Mouse (Mus musculus) cerebral cortex, adult 2 months (tissue): Measurements from ENCODE around the gene Tk1.

ENCODE experiments used
- WGBS: fragments of 180-500 bp; shearing (Covaris S2); methylation state at CpG from one replicate; pipeline ENCODE4 v1.1.7; 2018; 5-methylcytosine and 5-hydroxymethylcytosine counted together

Tk1 gene

GRCm38 (mm10) chr11:117822728-117823241 is 3.1 kb downstream of the Tk1 start:
- 59% methylated on average over 7 of the region's 7 CpGs for WGBS

DNA sequence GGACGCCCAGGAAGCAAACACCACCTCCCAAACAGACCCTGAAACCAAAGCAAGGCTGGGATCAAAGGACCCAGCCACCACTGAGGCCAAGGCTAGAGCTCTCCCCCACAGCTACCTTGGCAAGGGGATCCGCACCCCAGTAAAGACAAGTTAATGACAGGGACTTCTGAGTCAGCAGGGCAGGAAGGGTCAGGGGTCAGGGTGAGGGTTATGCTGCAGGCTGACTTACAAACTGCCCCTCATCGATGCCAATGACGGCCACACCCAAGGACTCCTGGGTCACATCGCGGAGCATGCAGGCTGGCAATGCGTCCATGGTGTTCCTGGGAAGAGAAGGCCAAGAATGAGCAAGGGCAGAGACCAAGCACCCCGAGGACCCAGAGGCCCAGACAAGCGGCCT is 4.0 kb downstream of the Tk1 start:
- WGBS: 94% methylated on average over 9 of the region's 9 CpGs

GRCm38 (mm10) chr11:117820173-117820572 is 5.7 kb downstream of the Tk1 start:
- 97% methylated on average over 7 of the region's 7 CpGs for WGBS

DNA sequence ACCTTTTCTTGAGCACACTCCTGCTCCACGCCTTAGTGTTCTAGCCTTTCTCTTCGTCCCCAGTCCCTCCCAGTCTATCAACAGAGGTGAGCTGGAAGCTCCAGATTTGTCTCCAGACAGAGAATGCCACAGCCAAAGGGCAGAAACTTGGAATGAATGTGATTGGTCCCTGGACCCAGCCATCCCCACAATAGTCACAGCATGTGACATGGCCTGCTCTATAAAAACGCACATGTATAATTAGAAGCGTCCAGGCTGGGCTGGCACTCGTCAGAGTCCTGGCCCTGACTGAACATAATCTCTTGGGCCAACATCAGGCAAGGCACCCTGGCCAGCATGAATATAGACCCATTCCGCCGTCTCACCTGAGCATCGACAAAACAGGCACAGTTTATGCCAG is 6.8 kb downstream of the Tk1 start:
- WGBS: 53% methylated on average over 8 of the region's 8 CpGs

GRCm38 (mm10) chr11:117816389-117816996 is 9.4 kb downstream of the Tk1 start:
- 75% methylated on average over 13 of the region's 13 CpGs for WGBS

DNA sequence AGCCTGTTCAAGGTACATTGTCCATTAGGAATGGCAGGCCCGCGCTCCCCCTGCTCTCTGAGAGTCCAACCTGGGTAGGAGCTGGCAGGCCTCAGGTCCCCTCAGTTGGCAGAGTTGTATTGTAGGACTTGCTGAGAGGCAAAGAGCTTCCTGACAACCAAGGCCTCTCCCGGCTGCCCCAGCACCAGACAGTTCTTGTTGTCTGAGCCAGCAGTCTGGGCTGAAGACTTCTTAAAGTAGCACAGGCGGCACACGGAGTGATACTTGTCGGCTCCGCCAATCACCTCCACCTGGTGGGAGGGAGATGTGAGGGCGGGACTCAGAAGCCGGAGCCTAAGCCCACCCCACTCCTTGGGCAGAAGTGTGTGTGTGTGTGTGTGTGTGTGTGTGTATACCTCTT is 10.0 kb downstream of the Tk1 start:
- 56% methylated on average over 9 of the region's 9 CpGs for WGBS

- 89% methylated on average over 6 of the region's 6 CpGs for WGBS
Measured at GRCm38 (mm10) chr11:117814704-117815366, 11.1 kb downstream of the Tk1 start.

DNA sequence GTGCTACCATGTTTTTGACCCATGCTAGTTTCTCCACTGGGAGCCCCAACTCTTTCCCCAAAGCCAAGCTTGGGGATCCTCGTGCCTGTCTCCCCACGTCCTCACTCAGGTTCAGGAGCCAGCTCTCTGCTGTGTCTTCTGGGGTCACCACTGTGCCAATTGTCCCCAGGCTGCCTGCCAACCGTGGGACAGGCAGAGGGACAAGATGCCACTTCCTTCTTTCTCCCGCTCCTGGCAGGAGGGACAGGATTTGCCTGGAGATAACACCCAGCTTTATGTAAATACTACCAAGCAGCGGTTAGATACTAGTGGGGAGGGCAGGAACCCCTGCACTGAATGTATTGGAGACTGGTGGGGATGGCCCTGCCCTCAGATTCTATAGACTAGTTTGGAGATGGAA is 12.0 kb downstream of the Tk1 start:
- 65% methylated on average over 5 of the region's 5 CpGs for WGBS

- WGBS: 4% methylated on average over 21 of the region's 21 CpGs
Measured at GRCm38 (mm10) chr11:117810401-117811046, 15.4 kb downstream of the Tk1 start.

DNA sequence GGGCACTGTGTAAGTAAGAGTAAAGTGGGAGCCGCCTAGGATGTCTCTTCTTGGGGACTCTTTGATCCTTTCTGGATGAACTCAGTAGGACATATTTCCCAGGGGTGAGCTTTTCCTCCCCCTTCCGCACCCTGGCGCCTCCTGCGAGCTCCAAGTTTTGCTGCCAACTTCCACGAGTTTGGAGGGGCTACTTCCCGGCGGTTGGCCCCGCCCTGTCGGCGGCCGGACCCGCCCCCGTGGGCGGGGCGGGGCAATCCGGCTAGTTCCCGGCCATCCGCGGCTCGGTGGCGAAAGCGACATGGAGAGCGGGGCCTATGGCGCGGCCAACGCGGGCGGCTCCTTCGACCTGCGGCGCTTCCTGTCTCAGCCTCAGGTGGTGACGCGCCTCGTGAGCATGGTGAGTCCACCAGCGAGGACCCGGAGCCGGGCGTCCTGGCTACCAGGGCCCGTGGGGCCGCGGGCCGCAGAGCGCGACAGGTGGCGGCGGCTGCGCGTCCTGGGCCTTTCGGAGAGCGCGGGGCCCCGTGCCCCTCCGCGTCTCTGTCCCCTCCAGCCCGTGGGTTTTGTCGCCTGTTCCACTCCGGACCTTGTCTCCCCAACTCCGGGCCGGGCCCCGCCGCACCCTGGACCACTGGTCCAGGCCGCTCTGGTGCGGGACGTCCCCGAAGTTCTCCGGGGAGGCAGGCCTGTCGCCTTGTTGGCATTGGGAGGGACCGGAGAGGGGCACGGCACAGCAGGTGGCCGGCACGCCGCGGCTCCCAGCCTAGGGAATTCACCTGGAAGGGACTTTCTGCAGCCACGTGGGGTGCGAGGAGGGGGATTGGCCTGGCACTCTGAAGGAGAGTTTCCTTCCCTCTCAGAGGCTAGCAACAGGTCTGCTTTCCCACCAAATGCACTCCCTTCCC is 16.2 kb downstream of the Tk1 start, which contains the start of the genes Gm20708 and Syngr2:
Gene Gm20708, plus strand, starts transcription at position 262 of the 905 bp plus-strand sequence.
Gene Syngr2, plus strand, starts transcription at position 262 of the 905 bp plus-strand sequence.
- WGBS: 1% methylated on average over 69 of the region's 75 CpGs

DNA sequence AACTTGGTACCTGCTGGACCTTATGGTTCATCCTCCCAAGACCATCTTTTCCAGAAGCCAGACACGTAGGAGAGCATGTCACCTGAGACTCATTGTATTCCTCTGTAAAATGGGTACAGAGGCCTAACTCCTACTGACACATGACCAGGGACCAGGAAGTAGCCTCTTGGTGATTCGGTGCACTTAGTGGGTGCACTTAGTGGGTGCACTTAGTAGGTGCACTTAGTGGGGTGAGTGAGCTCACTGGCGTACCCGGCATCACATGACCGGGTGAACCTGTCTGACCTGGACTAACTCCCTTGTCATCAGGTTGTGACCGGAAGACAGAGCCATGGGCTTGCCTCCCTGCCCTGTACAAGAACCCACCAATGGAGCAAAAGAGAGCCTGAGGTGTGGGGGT is 19.1 kb downstream of the Tk1 start:
- 96% methylated on average over 6 of the region's 6 CpGs for WGBS

DNA sequence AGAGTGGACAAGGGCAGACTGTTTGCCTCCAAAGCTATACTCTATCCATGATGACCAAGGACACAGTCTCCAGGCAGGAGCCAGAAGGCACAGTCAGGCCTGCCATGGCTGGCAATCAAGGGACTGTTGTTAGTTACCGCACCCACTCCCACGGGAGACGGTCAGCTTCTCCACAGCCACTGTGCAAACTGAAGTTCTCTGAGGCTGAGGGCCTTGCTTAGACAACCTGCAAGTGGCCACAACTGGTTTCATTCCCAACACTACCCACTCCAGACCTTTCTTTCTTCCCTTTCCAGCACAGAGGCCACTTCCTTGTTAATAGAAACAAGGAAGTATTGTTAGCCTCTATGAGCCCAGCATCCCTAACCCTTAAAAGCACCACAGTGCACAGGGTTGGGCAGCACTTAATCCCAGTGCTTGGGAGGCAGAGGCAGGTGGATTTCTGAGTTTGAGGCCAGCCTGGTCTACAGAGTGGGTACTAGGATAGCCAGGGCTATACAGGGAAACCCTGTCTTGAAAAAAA is 22.7 kb downstream of the Tk1 start:
- 66% methylated on average over 3 of the region's 3 CpGs for WGBS

DNA sequence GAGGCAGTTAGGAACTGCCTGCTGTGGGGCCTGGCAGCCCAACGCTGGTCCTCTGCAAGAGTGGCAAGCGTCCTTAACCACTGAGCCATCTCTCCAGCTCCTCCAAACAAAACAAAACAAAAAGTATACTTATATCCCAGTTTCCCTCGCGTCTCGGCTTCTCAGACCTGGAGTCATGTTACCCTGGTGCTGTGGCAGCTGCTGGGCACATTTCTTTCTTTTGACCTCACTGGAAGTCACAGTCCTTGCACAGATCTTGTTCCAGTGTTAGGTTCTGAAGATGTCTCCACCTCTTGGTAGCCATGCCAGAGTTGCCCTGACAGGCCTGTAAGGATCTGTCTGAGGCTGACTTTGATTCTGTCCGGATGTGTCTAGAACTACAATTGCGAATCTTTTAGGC is 24.2 kb downstream of the Tk1 start:
- WGBS: 90% methylated on average over 7 of the region's 7 CpGs

- 66% methylated on average over 7 of the region's 7 CpGs for WGBS
Measured at GRCm38 (mm10) chr11:117800038-117800437, 25.9 kb downstream of the Tk1 start.

DNA sequence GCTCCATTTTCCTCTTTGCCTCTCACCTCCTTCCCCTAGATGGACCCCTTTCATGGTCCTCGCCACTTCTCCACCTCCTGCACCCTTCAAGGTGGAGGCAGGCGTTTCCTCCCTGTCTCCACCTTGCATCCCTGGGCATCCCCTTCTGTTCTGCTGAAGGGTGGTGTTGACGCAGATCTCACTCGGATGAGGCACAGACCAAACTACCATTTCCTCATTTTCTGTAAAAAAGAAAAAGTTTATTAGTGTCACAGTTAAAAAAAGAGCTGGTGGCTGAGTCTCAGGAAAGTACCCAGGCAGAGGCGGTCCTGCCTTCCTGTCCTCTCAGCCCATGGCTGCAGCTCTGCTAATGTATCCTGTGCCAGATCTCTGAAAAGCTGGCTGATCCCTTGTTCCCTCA is 26.7 kb downstream of the Tk1 start:
- WGBS: 60% methylated on average over 5 of the region's 5 CpGs

GRCm38 (mm10) chr11:117798160-117798541 is 27.7 kb downstream of the Tk1 start:
- 68% methylated on average over 2 of the region's 2 CpGs for WGBS

DNA sequence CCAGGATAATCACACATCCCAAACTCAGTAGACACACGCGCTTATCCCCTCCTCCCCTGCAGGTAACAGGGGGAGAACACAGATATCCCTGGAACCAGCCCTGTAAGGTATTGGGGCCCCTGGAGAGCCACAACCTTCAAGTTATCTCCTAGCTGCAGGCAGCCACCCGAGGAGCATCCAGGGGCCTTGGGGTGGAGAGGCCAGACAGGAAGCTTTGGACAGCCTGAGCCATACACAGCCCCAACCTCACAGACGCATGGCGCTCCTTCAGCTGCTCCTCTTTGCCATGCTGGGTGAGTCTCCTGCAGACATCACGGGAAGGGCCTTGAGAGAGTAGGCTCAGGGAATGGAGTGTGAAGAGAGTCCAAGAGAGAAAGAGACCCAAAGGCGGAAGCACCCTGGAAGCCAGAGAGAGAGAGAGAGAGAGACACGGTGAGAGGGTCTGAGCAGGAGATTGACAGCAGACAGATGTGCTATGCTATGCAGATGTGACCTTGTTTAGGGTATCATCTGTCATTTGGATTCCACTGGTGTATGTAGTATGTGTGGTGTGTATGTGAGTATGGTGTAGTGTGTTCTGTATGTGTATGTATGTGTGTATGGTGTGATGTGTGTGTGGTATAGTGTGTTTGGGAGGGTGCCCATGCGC is 28.3 kb downstream of the Tk1 start, which contains the start of gene 6030468B19Rik:
Gene 6030468B19Rik, plus strand, starts transcription at position 150 of the 649 bp plus-strand sequence.
- WGBS: 85% methylated on average over 9 of the region's 9 CpGs

- WGBS: 82% methylated on average over 5 of the region's 5 CpGs
Measured at GRCm38 (mm10) chr11:117796954-117797353, 28.9 kb downstream of the Tk1 start.

DNA sequence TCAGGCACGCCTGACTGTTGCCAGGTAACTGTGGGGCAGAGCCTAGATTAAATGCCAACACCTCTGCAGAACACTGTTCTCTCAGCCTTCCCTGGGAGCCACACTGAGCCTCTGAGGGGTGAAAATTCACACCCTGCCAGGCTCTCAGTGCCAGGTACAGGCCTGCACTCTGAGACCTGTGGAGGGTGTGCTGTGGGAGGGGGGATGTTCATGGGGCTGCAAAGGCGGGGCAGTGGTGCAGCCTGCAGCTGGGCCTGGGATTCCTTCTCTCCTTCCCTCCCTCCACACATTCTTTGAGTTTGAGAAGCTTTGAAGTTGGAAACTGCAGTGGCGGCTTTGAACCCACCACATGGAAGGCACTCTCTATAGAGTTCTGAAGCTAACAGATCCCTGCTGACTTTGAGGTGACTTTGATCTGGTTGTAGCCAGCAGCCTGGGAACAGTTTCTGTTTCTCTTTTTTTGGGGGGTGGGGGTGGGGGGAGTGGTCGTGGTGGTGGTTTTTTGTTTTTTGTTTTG is 31.8 kb downstream of the Tk1 start:
- WGBS: 76% methylated on average over 4 of the region's 4 CpGs

DNA sequence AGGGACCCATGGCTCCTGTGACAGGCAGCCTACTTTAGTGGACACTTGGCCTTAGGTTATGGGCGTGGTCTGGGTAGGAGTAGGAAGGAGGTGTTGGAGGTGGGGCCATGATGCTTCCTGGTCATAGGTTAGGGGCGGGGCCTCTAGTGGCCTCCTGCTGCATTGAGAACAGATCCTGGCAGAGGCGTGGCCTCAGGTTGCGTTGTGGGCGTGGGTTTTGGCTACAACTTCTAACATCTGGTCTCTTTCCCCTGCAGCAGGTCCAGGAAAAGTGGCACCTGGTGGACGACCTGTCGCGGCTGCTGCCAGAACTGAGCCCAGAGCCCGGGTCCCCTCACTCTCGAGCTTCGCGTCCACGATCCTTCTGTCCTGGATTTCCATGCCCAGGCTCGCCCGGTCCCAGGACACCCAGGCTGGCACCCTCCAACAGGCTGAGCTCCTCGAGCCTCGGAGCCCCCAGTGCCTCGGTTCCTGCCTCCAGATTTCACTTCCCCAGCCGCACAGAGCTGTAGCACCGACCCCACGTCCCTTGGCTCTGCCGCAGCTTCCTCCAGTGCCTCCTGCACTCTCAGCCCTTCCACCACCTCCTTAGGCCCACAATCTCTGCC is 33.5 kb downstream of the Tk1 start:
- 36% methylated on average over 22 of the region's 22 CpGs for WGBS
